Mouse (Mus musculus) thymus, adult 2 months (tissue): ENCODE data around the gene Stim1.

Experiments
- CTCF ChIP-seq: fragments of 200-500 bp; IDR thresholded peaks from 2 replicates; pipeline ENCODE4 v1.5.1; 2012; ENCODE audit warnings: mild to moderate bottlenecking, control low read depth, low read length, moderate library complexity, borderline replicate concordance; ENCODE audit not compliant: control insufficient read depth, poor library complexity, insufficient read depth; ENCODE audit errors: extremely low read depth
- POLR2A ChIP-seq: fragments of 200-500 bp; IDR thresholded peaks from 2 replicates; pipeline ENCODE4 v1.6.1; 2012; ENCODE audit warnings: mild to moderate bottlenecking, low read length, control low read depth, moderate library complexity; ENCODE audit not compliant: control insufficient read depth, poor library complexity, insufficient read depth; ENCODE audit errors: extremely low read depth

DNA sequence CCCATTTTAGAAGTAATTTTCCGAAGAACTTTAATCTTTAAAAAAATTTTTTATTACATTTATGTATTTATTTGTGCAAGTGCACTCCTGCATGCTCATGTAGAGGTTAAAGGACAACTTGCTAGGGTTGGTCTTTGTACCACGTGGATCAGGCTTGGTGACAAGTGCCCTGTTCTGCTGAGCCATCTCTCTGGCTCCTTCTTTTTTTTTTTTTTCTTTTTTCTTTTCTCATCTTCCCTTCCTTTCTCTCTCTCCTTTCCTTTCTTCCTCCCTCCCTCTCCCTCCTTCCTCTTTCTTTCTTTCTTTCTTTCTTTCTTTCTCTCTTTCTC, 45.9 kb downstream of the Stim1 start:
- TF ChIP-seq CTCF, result no peak
- TF ChIP-seq POLR2A, result no peak
